Mouse (Mus musculus): ENCODE results near the gene Ankrd39. TPM values are rescaled to one million over a fixed set of nuclear protein-coding genes. Genes with fewer than 3 reads are reported as not detected.

Gene Ankrd39
- total RNA-seq, 2 experiments from 2014 or later: 13.4 to 13.7 TPM

GRCm38 (mm10) chr1:36529875-36530274, 17.4 kb downstream of the Ankrd39 start:
- Histone ChIP-seq H3K4me3 (no peak overlapping the region), H3K27ac (no peak overlapping the region)
- DNase-seq (ENCODE audit: low spot score in 2 of 2): no peak
- no peak for TF ChIP-seq CTCF (conservative IDR thresholded peaks at IDR 0.05)

GRCm38 (mm10) chr1:36529274-36529673, 18.0 kb downstream of the Ankrd39 start:
- no peak for TF ChIP-seq CTCF (conservative IDR thresholded peaks at IDR 0.05)
- Histone ChIP-seq H3K27ac (no peak overlapping the region), H3K4me3 (no peak overlapping the region)
- DNase-seq (ENCODE audit: low spot score in 2 of 2): no peak

DNA sequence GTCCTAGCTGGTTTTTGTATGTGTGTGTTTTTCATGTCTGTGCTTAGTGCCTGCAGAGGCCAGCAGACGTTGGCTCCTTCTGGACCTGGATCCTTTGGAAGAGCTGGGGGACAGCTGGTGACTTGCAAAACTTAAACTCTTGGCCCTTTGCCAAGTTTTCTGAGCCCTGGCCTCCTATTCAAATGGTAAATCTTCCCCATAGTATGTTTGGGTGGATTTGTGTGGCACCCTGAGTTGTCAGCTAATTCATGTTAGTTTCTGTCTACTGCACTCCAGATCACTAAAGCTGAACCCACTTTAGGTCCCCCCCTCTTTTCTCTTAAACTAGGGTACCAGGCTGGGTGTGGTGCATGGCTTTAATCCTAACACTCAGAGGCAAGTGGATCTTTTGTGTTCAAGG, 18.9 kb downstream of the Ankrd39 start:
- no peak for DNase-seq (ENCODE audit: low spot score in 2 of 2)
- no peak overlapping the region for H3K4me3 ChIP-seq
- TF ChIP-seq CTCF (conservative IDR thresholded peaks at IDR 0.05): no peak
- no peak overlapping the region for H3K27ac ChIP-seq

DNA sequence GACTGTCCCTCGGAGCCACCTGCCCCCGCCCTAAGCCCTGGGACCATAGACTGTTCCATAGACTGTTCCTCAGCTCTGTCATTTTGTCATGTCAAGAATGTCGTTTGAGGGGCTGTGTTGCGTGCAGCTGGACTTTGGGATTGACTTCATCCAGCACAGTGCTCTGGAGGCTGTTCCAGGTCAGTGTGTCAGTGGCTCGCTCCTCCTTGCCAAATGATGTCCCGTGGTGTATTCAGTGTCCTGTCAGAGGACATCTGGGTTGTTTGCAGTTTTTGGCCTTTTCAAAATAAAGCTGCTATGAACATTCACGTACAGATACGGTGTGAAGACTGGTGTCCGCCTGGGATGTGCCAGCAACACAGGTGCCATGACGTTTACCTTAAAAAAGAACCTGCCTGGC, 20.3 kb downstream of the Ankrd39 start:
- no peak overlapping the region for H3K27ac ChIP-seq
- H3K4me3 ChIP-seq: no peak overlapping the region
- no peak for TF ChIP-seq CTCF (conservative IDR thresholded peaks at IDR 0.05)
- DNase-seq (ENCODE audit: low spot score in 2 of 2): no peak

DNA sequence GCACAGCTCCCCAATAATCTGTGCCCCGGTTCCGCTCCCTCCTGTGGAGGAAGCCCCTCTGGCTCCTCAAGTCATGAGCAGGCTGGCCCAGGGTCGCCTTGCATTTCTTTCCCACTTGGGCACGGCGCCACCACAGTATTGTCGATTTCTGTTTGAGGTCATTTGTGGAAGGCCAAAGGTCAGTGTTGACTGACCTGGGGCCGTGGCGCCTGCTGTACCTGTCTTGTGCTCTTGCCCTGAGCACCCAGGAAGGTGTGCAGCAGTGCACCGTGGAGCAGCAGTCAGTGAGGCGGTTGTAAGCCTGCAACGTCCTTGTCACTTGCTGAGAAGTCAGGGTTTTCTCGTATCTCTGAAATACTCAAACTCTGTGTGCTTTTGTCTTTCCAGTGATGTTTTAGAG, 21.5 kb downstream of the Ankrd39 start:
- no peak for TF ChIP-seq CTCF (conservative IDR thresholded peaks at IDR 0.05)
- Histone ChIP-seq H3K4me3 (no peak overlapping the region), H3K27ac (no peak overlapping the region)
- no peak for DNase-seq (ENCODE audit: low spot score in 2 of 2)

DNA sequence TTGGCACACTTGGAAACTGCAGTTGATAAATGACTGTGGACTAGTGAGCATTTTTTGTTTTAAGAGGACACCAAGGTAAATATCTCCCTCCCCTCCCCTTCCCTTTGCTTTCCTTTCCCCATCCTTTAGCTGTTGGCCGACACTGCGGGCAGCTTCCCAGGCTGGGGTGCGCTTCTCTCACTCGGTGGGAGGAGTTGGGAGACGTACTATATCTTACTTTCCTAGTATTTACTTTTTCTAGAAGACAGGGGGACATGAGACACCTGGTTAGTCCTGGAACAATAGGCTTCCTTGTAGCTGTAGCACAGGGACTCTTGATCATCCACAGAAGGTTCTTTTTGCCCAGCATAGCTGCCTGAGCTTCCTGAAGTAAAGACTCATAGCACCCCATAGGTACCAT, 23.2 kb downstream of the Ankrd39 start:
- no peak overlapping the region for H3K27ac ChIP-seq
- DNase-seq (ENCODE audit: low spot score in 2 of 2): no peak
- TF ChIP-seq CTCF (conservative IDR thresholded peaks at IDR 0.05): no peak
- no peak overlapping the region for H3K4me3 ChIP-seq

DNA sequence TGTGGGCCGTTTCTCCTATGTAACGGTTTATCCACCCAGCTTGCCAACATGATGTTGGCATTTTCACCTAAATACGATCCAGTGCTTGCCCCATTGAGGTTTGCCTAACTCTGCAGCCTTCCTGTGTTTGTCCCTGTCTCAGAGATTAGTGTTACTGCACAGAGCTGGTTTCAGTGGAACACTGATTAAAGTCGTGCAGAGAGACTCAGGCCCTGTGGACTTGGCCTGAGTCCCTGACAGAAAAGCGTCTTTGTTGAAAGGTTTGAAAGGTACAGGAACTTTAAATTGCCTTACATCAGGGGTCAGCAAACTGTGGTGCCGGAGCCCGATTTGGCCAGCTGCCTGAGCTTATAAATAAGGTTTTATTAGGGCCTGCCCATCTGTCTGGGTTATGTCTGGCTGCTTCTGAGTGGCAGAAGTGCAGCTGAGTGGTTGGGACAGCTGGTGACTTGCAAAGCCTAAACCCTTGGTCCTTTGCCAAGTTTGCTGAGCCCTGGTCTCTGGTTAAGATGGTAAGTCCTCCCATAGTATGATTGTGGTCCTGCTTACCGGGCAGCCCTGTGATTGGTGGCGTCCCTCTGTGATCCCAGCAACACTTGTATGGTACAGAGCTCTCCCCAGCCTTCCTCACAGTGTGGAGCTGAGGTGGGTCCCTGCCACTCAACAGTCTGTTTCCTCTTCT, 23.8 kb downstream of the Ankrd39 start:
- no peak overlapping the region for H3K27ac ChIP-seq
- TF ChIP-seq CTCF (conservative IDR thresholded peaks at IDR 0.05): no peak
- no peak overlapping the region for H3K4me3 ChIP-seq
- no peak for DNase-seq (ENCODE audit: low spot score in 2 of 2)

GRCm38 (mm10) chr1:36522210-36522609, 25.0 kb downstream of the Ankrd39 start:
- no peak for DNase-seq (ENCODE audit: low spot score in 2 of 2)
- Histone ChIP-seq H3K4me3 (no peak overlapping the region), H3K27ac (no peak overlapping the region)
- no peak for TF ChIP-seq CTCF (conservative IDR thresholded peaks at IDR 0.05)

- no peak overlapping the region for H3K27ac ChIP-seq
- no peak overlapping the region for H3K4me3 ChIP-seq
- no peak for TF ChIP-seq CTCF (conservative IDR thresholded peaks at IDR 0.05)
- DNase-seq (ENCODE audit: low spot score in 2 of 2): no peak
These were observed 27.6 kb downstream of the Ankrd39 start for GRCm38 (mm10) chr1:36519626-36520025.

- H3K4me3 ChIP-seq: no peak overlapping the region
- TF ChIP-seq CTCF (conservative IDR thresholded peaks at IDR 0.05): no peak
- DNase-seq (ENCODE audit: low spot score in 2 of 2): no peak
- no peak overlapping the region for H3K27ac ChIP-seq
These were observed 29.0 kb downstream of the Ankrd39 start for GRCm38 (mm10) chr1:36518259-36518658.

- peak; percentile 73 for TF ChIP-seq CTCF (conservative IDR thresholded peaks at IDR 0.05)
- Histone ChIP-seq H3K4me3 (peak overlapping the region; percentile 77), H3K27ac (peak overlapping the region; percentile 79; the same call in 1 of the 2 replicates)
- DNase-seq (ENCODE audit: low spot score in 2 of 2): no peak
These were observed 33.5 kb downstream of the Ankrd39 start for GRCm38 (mm10) chr1:36513718-36514117.

GRCm38 (mm10) chr1:36513310-36513709, 33.9 kb downstream of the Ankrd39 start:
- no peak for TF ChIP-seq CTCF (conservative IDR thresholded peaks at IDR 0.05)
- Histone ChIP-seq H3K27ac (peak overlapping the region; percentile 79; the same call in 1 of the 2 replicates), H3K4me3 (peak overlapping the region; percentile 77)
- peak in 1 of 2 experiments; percentile 38 for DNase-seq (ENCODE audit: low spot score in 2 of 2)

GRCm38 (mm10) chr1:36512966-36513280, 34.3 kb downstream of the Ankrd39 start:
- Histone ChIP-seq H3K27ac (peak overlapping the region; percentile 79), H3K4me3 (peak overlapping the region; percentile 77)
- TF ChIP-seq CTCF (conservative IDR thresholded peaks at IDR 0.05): no peak
- DNase-seq (ENCODE audit: low spot score in 2 of 2): no peak

Measured in layer of hippocampus, adult 2 months (tissue).